Mouse (Mus musculus): ENCODE measurements around the gene Nob1. TPM values are rescaled to one million over a fixed set of nuclear protein-coding genes. Genes with fewer than 3 reads are reported as not detected.
A peak's percentile ranks its signal among the peaks of the same experiment; 100 is the strongest.

The Nob1 gene
- polyA plus RNA-seq, 1 experiment from 2014 or later, result 80.3 TPM

- H3K36me3 ChIP-seq (ENCODE audit: control insufficient read depth, insufficient read depth, low read length), result no peaks in the 10 kb centered on the region
- H3K9me3 ChIP-seq (ENCODE audit: control insufficient read depth, low read length), result no peaks in the 10 kb centered on the region
- H3K4me2 ChIP-seq (replicated peaks; ENCODE audit: low read depth, low read length), result no peak overlapping the region
- no peaks in the 10 kb centered on the region for H3K4me1 ChIP-seq (replicated peaks; ENCODE audit: control insufficient read depth, insufficient read depth, low read length)
- DNase-seq (ENCODE audit: low spot score) (no peak), ATAC-seq (ENCODE audit: low FRiP score) (no peak)
- no peak overlapping the region for H3K4me3 ChIP-seq (ENCODE audit: low read depth, low read length)
- no peaks in the 10 kb centered on the region for H3K27me3 ChIP-seq (ENCODE audit: control insufficient read depth, insufficient read depth, low read length)
- whole genome bisulfite sequencing, result 82% methylated on average over 6 of the region's 6 CpGs
- no peak overlapping the region for H3K9ac ChIP-seq (ENCODE audit: low read depth, low read length)
- H3K27ac ChIP-seq (ENCODE audit: low read depth, low read length), result no peak overlapping the region
Measured at GRCm38 (mm10) chr8:107458281-107458680, 33.4 kb upstream of the Nob1 start.

- no peaks in the 10 kb centered on the region for H3K36me3 ChIP-seq (ENCODE audit: control insufficient read depth, insufficient read depth, low read length)
- no peaks in the 10 kb centered on the region for H3K9me3 ChIP-seq (ENCODE audit: control insufficient read depth, low read length)
- H3K4me1 ChIP-seq (replicated peaks; ENCODE audit: control insufficient read depth, insufficient read depth, low read length), result no peaks in the 10 kb centered on the region
- H3K9ac ChIP-seq (ENCODE audit: low read depth, low read length), result no peak overlapping the region
- H3K4me2 ChIP-seq (replicated peaks; ENCODE audit: low read depth, low read length), result no peak overlapping the region
- no peak overlapping the region for H3K27ac ChIP-seq (ENCODE audit: low read depth, low read length)
- DNase-seq (ENCODE audit: low spot score), result no peak
- no peak for ATAC-seq (ENCODE audit: low FRiP score)
- WGBS, result 76% methylated on average over 4 of the region's 4 CpGs
- H3K27me3 ChIP-seq (ENCODE audit: control insufficient read depth, insufficient read depth, low read length), result no peaks in the 10 kb centered on the region
- H3K4me3 ChIP-seq (ENCODE audit: low read depth, low read length), result no peak overlapping the region
Measured at GRCm38 (mm10) chr8:107457725-107458124, 32.9 kb upstream of the Nob1 start.

- no peak overlapping the region for H3K9ac ChIP-seq (ENCODE audit: low read depth, low read length)
- WGBS, result 23% methylated on average over 3 of the region's 3 CpGs
- no peak overlapping the region for H3K4me3 ChIP-seq (ENCODE audit: low read depth, low read length)
- ATAC-seq (ENCODE audit: low FRiP score), result no peak
- no peaks in the 10 kb centered on the region for H3K27me3 ChIP-seq (ENCODE audit: control insufficient read depth, insufficient read depth, low read length)
- H3K36me3 ChIP-seq (ENCODE audit: control insufficient read depth, insufficient read depth, low read length), result no peaks in the 10 kb centered on the region
- H3K9me3 ChIP-seq (ENCODE audit: control insufficient read depth, low read length), result no peaks in the 10 kb centered on the region
- no peaks in the 10 kb centered on the region for H3K4me1 ChIP-seq (replicated peaks; ENCODE audit: control insufficient read depth, insufficient read depth, low read length)
- H3K27ac ChIP-seq (ENCODE audit: low read depth, low read length), result no peak overlapping the region
- no peak overlapping the region for H3K4me2 ChIP-seq (replicated peaks; ENCODE audit: low read depth, low read length)
- DNase-seq (ENCODE audit: low spot score), result peak; percentile 64
Measured at GRCm38 (mm10) chr8:107455268-107455667, 30.4 kb upstream of the Nob1 start.

- no peaks in the 10 kb centered on the region for H3K9me3 ChIP-seq (ENCODE audit: control insufficient read depth, low read length)
- H3K27ac ChIP-seq (ENCODE audit: low read depth, low read length), result no peak overlapping the region
- no peaks in the 10 kb centered on the region for H3K27me3 ChIP-seq (ENCODE audit: control insufficient read depth, insufficient read depth, low read length)
- no peak overlapping the region for H3K9ac ChIP-seq (ENCODE audit: low read depth, low read length)
- DNase-seq (ENCODE audit: low spot score) (no peak), ATAC-seq (ENCODE audit: low FRiP score) (no peak)
- no peak overlapping the region for H3K4me3 ChIP-seq (ENCODE audit: low read depth, low read length)
- no peaks in the 10 kb centered on the region for H3K4me1 ChIP-seq (replicated peaks; ENCODE audit: control insufficient read depth, insufficient read depth, low read length)
- 93% methylated on average over 11 of the region's 11 CpGs for WGBS
- no peak overlapping the region for H3K4me2 ChIP-seq (replicated peaks; ENCODE audit: low read depth, low read length)
- no peaks in the 10 kb centered on the region for H3K36me3 ChIP-seq (ENCODE audit: control insufficient read depth, insufficient read depth, low read length)
Measured at GRCm38 (mm10) chr8:107453386-107453785, 28.5 kb upstream of the Nob1 start.

GRCm38 (mm10) chr8:107451414-107452066, 26.7 kb upstream of the Nob1 start:
- WGBS, result 93% methylated on average over 13 of the region's 13 CpGs
- ATAC-seq (ENCODE audit: low FRiP score), result no peak
- Histone ChIP-seq H3K9ac (ENCODE audit: low read depth, low read length) (no peak overlapping the region), H3K4me1 (replicated peaks; ENCODE audit: control insufficient read depth, insufficient read depth, low read length) (no peaks in the 10 kb centered on the region), H3K27ac (ENCODE audit: low read depth, low read length) (no peak overlapping the region), H3K36me3 (ENCODE audit: control insufficient read depth, insufficient read depth, low read length) (no peaks in the 10 kb centered on the region), H3K27me3 (ENCODE audit: control insufficient read depth, insufficient read depth, low read length) (no peaks in the 10 kb centered on the region), H3K4me2 (replicated peaks; ENCODE audit: low read depth, low read length) (no peak overlapping the region), H3K4me3 (ENCODE audit: low read depth, low read length) (no peak overlapping the region), H3K9me3 (ENCODE audit: control insufficient read depth, low read length) (no peaks in the 10 kb centered on the region)
- no peak for DNase-seq (ENCODE audit: low spot score)

GRCm38 (mm10) chr8:107449655-107450054, 24.8 kb upstream of the Nob1 start:
- H3K9ac ChIP-seq (ENCODE audit: low read depth, low read length), result no peak overlapping the region
- H3K9me3 ChIP-seq (ENCODE audit: control insufficient read depth, low read length), result no peaks in the 10 kb centered on the region
- no peaks in the 10 kb centered on the region for H3K36me3 ChIP-seq (ENCODE audit: control insufficient read depth, insufficient read depth, low read length)
- H3K27me3 ChIP-seq (ENCODE audit: control insufficient read depth, insufficient read depth, low read length), result no peaks in the 10 kb centered on the region
- WGBS, result 77% methylated on average over 6 of the region's 6 CpGs
- ATAC-seq (ENCODE audit: low FRiP score) (no peak), DNase-seq (ENCODE audit: low spot score) (no peak)
- no peak overlapping the region for H3K4me2 ChIP-seq (replicated peaks; ENCODE audit: low read depth, low read length)
- no peak overlapping the region for H3K27ac ChIP-seq (ENCODE audit: low read depth, low read length)
- H3K4me1 ChIP-seq (replicated peaks; ENCODE audit: control insufficient read depth, insufficient read depth, low read length), result no peaks in the 10 kb centered on the region
- no peak overlapping the region for H3K4me3 ChIP-seq (ENCODE audit: low read depth, low read length)

- Histone ChIP-seq H3K4me1 (replicated peaks; ENCODE audit: control insufficient read depth, insufficient read depth, low read length) (no peaks in the 10 kb centered on the region), H3K9me3 (ENCODE audit: control insufficient read depth, low read length) (no peaks in the 10 kb centered on the region), H3K27me3 (ENCODE audit: control insufficient read depth, insufficient read depth, low read length) (no peaks in the 10 kb centered on the region), H3K9ac (ENCODE audit: low read depth, low read length) (no peak overlapping the region), H3K36me3 (ENCODE audit: control insufficient read depth, insufficient read depth, low read length) (no peaks in the 10 kb centered on the region), H3K4me3 (ENCODE audit: low read depth, low read length) (no peak overlapping the region), H3K27ac (ENCODE audit: low read depth, low read length) (no peak overlapping the region), H3K4me2 (replicated peaks; ENCODE audit: low read depth, low read length) (no peak overlapping the region)
- DNase-seq (ENCODE audit: low spot score), result no peak
- 33% methylated on average over 8 of the region's 8 CpGs for WGBS
- no peak for ATAC-seq (ENCODE audit: low FRiP score)
Measured at GRCm38 (mm10) chr8:107449130-107449529, 24.3 kb upstream of the Nob1 start.

- Histone ChIP-seq H3K27me3 (ENCODE audit: control insufficient read depth, insufficient read depth, low read length) (no peaks in the 10 kb centered on the region), H3K4me2 (replicated peaks; ENCODE audit: low read depth, low read length) (no peak overlapping the region), H3K4me1 (replicated peaks; ENCODE audit: control insufficient read depth, insufficient read depth, low read length) (no peaks in the 10 kb centered on the region), H3K27ac (ENCODE audit: low read depth, low read length) (no peak overlapping the region), H3K9me3 (ENCODE audit: control insufficient read depth, low read length) (no peaks in the 10 kb centered on the region), H3K36me3 (ENCODE audit: control insufficient read depth, insufficient read depth, low read length) (no peaks in the 10 kb centered on the region), H3K9ac (ENCODE audit: low read depth, low read length) (no peak overlapping the region), H3K4me3 (ENCODE audit: low read depth, low read length) (no peak overlapping the region)
- ATAC-seq (ENCODE audit: low FRiP score), result no peak
- 70% methylated on average over 4 of the region's 4 CpGs for WGBS
- DNase-seq (ENCODE audit: low spot score), result no peak
Measured at GRCm38 (mm10) chr8:107448382-107448889, 23.6 kb upstream of the Nob1 start.

- Histone ChIP-seq H3K27me3 (ENCODE audit: control insufficient read depth, insufficient read depth, low read length) (no peaks in the 10 kb centered on the region), H3K4me1 (replicated peaks; ENCODE audit: control insufficient read depth, insufficient read depth, low read length) (no peaks in the 10 kb centered on the region), H3K4me3 (ENCODE audit: low read depth, low read length) (no peak overlapping the region), H3K9me3 (ENCODE audit: control insufficient read depth, low read length) (no peaks in the 10 kb centered on the region), H3K36me3 (ENCODE audit: control insufficient read depth, insufficient read depth, low read length) (no peaks in the 10 kb centered on the region), H3K4me2 (replicated peaks; ENCODE audit: low read depth, low read length) (no peak overlapping the region), H3K9ac (ENCODE audit: low read depth, low read length) (no peak overlapping the region), H3K27ac (ENCODE audit: low read depth, low read length) (no peak overlapping the region)
- DNase-seq (ENCODE audit: low spot score), result no peak
- ATAC-seq (ENCODE audit: low FRiP score), result no peak
Measured at GRCm38 (mm10) chr8:107447713-107448112, 22.9 kb upstream of the Nob1 start.

Data from hindbrain, embryonic 11.5 days (tissue).